Mouse (Mus musculus) brain, embryonic 18.5 days (tissue): ENCODE measurements at regions not wholly inside any gene's neighbourhood (a gene's known extent, or its start where the extent isn't known, plus 50 kb on each side); places are given as distances from the start of the nearest gene placed in this dataset.

Experiments used
- DNase-seq: peaks from one replicate; pipeline ENCODE4 v3.0.0-alpha.2; 2012; ENCODE audit warnings: low read depth, low spot score

DNA sequence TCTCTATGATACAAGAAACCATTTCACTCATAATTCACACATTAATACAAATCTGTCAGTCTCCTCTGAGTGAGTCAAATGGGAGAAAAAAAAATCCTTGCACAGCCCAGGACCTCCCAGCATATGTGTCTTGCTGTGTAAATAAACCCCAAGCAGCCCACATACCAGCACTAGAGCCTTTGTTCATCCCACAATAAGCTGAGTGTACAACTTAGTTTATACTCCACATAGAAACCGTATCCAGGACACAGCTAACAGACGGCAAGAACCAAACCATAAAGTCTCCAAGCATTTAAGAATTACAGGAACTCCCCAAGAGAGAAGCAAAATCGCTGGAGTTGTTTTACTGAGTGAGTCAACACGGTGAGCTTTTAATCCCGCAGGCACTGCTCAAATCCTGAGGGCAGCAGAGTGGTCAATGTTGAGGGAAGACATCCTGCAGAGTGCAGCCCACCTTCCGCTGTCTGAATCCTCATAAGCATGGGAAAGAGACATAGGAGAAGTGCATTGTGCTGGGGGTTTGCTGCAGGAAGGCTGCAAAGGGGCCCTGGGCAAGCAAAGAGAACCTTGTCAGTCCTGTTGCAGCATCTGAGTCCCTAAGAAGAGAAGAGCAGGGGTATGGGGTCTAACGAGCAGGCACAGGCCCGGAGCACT lies 436.4 kb downstream of the Tns3 start:
- DNase-seq, result no peak

- DNase-seq, result no peak
Measured at GRCm38 (mm10) chr11:8224366-8224765, 440.0 kb downstream of the Tns3 start.

DNA sequence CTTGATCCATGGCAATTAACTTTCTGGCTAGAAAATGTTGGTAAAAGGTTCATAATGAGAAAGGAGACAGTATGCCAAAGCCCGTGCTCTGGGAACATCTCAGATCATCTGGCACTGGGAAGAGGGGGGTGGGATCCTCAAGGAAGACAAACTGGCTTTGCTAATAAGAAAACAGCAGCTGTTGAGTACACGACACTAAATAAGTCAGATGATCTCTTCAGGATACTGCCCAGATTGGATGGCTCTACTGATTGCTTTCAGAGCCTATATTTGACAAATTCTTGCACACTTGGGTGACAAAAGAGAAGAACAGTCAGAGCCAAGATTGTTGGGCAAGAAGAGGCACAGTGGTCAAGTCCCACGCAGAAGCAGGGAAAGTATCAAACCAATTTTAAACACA lies 443.7 kb downstream of the Tns3 start:
- no peak for DNase-seq

DNA sequence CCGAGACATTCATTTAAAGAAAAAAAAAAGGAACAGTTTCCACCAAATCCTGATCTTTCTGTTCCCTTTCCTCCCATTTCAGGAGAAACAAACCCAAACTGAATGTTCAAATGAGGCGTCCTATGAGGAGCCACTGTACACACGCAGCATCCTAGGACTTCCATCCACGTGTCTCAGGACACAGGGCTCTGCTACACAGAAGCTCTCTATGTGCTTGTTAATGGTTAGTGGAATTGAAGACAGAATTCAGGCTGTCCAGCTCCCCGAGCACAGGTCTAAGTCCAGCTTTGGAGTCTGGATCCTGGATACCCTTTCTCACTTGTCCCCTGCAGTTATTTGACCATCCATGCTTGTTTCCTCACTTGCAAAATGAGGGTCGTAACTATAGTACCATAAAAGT lies 444.4 kb downstream of the Tns3 start:
- no peak for DNase-seq

DNA sequence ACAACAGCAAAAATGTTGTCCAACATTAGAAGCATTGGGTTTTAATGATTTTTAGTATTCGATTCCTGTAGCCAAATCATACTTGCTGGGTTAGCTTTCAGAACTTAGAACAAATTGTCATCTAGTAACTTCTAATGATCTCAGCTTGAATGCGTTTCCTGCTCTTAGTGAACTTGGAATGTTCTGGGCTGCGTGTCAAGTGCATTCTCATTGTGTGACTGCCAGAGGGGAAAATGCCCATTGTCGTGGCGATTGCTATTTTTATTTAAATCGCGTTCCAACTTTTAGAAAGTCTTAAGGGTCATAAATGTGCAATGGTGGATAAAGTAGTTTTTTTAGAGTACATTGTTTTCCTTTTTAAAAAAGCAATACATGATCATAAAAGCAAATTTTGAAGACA lies 448.7 kb downstream of the Tns3 start:
- no peak for DNase-seq

DNA sequence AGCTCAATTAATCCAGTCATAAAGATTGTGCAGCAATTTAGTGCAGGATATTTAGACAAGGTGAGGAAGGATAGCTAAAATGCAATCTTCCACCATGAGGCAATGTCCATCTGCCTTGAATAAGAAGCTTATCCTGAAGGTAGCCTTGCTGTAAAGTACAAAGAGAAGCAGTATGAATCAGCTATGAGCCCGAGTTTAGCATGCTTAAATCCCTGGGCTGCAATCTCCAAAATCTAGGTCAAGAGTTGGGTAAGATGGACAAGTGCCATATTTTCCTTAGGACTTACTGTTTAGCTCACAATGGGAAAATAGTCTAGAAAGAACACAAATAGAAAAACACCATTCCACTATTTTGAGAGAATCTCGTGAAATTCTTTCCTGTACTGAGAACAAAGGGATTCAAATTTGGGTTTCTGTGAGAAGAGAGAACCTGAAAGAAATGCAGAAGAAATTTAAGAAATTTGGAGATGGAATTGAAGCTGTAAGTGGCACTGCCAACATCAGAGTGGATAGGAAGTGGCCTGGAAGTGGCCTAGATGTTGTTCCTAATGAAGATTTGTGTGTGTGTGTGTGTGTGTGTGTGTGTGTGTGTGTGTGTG lies 449.9 kb downstream of the Tns3 start:
- DNase-seq, result no peak

DNA sequence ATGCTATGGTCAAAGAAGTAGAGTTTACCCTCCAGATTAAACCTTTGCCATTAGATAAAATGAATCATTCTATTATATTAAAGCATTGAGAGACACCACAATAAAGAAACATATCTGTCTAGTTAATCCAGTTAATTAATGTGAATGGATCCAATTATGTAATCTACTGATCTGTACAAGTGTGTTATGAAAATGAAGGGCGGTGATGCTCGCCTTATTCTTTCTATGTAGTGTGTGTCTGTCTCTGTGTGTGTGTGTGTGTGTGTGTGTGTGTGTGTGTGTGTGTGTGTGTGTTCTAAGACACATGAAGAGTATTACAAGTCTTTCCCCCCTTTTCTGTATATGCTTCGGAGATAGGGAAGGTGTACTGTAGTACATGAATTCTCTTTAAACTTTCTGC lies 451.2 kb downstream of the Tns3 start:
- no peak for DNase-seq

DNA sequence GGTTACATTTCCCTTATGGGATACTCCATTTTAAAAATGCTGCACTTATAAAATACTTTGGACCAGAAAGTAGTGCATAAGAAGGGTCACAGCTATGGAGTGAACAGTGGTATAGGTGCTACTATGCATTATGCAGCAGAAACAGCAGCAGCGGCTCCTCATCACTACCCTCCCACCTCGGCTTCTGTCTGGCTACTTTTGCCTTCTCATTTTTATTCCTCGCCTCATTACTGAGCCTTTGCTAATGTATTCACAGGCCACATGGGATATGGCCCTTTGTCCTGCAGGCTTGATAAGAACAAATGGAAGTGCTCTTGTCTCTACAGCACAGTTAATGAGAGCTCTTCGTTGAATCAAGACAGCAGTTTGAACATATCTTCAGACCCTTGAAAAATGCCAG lies 451.6 kb downstream of the Tns3 start:
- no peak for DNase-seq

GRCm38 (mm10) chr11:8209041-8209440 lies 455.3 kb downstream of the Tns3 start:
- no peak for DNase-seq

DNA sequence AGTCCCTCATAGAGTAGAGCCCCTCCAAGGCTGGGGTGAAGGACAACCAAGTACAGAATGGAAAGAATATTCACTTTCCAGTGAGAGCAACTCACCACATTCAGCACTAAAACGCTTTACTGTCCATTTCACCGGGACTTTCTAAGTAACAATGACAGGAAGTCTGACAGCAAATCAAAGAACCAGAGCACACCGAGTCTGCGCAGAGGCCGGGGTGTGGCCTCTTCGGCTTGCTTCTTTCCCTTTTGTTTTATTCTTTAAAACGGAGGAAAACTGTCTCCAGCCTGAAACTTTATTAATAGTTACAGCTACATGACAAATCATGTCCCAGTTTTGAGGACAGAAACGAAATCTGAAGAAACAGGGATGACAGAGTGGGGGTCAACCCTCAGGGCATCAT lies 465.0 kb downstream of the Tns3 start:
- DNase-seq, result no peak
